Mouse (Mus musculus): Measurements from ENCODE around the gene Gimap5. TPM values are rescaled to one million over a fixed set of nuclear protein-coding genes. Genes with fewer than 3 reads are reported as not detected.
A peak's percentile ranks its signal among the peaks of the same experiment; 100 is the strongest.

Gimap5 gene
- polyA plus RNA-seq (2012; rRNA removed) = 4.9 and 10.2 TPM in 2 replicates

GRCm38 (mm10) chr6:48745959-48746889 lies at the start of gene Gimap5:
TSS of gene Gimap5 (plus strand) at chr6:48746197.
- TF ChIP-seq POLR2A (IDR thresholded peaks at IDR 0.05; ENCODE audit: low read depth, low read length) = no peak
- peak; percentile 67; the same call in 1 of the 2 replicates for TF ChIP-seq CTCF (IDR thresholded peaks at IDR 0.05; ENCODE audit: extremely low read depth, insufficient read length, insufficient replicate concordance, low read depth, low read length)
- Histone ChIP-seq H3K27ac (ENCODE audit: insufficient read depth, low read depth, low read length) (peak within 1 kb of the TSS; percentile 89), H3K4me1 (ENCODE audit: control insufficient read depth, insufficient read depth, insufficient read length, low read length) (peaks cover 21% of the 10 kb centered on the region), H3K27me3 (ENCODE audit: control insufficient read depth, insufficient read depth, low read length) (no peaks in the 10 kb centered on the region), H3K4me3 (ENCODE audit: low read depth, low read length) (peak within 1 kb of the TSS; percentile 61), H3K36me3 (ENCODE audit: control insufficient read depth, insufficient read depth, low read length) (no peaks in the 10 kb centered on the region)
- 47% methylated on average over 16 of the region's 16 CpGs for WGBS

GRCm38 (mm10) chr6:48696830-48697554 lies 49.0 kb upstream of the Gimap5 start:
- TF ChIP-seq CTCF (IDR thresholded peaks at IDR 0.05; ENCODE audit: extremely low read depth, insufficient read length, insufficient replicate concordance, low read depth, low read length) (no peak), POLR2A (IDR thresholded peaks at IDR 0.05; ENCODE audit: low read depth, low read length) (no peak)
- no peaks in the 10 kb centered on the region; the same call in 1 of the 2 replicates for H3K4me1 ChIP-seq (ENCODE audit: control insufficient read depth, insufficient read depth, insufficient read length, low read length)
- no peak overlapping the region for H3K4me3 ChIP-seq (ENCODE audit: low read depth, low read length)
- H3K27ac ChIP-seq (ENCODE audit: insufficient read depth, low read depth, low read length) = 0 out of 2 replicates have a peak overlapping the region, but pooled peaks have one; percentile 17
- no peaks in the 10 kb centered on the region for H3K36me3 ChIP-seq (ENCODE audit: control insufficient read depth, insufficient read depth, low read length)
- WGBS = 83% methylated on average over 4 of the region's 4 CpGs
- H3K27me3 ChIP-seq (ENCODE audit: control insufficient read depth, insufficient read depth, low read length) = no peaks in the 10 kb centered on the region

GRCm38 (mm10) chr6:48697555-48697930 lies 48.5 kb upstream of the Gimap5 start:
- WGBS = 16% methylated on average over 1 of the region's 1 CpGs
- H3K27ac ChIP-seq (ENCODE audit: insufficient read depth, low read depth, low read length) = 0 out of 2 replicates have a peak overlapping the region, but pooled peaks have one; percentile 17

GRCm38 (mm10) chr6:48698066-48698856 lies 47.7 kb upstream of the Gimap5 start:
- Histone ChIP-seq H3K4me3 (ENCODE audit: low read depth, low read length) (no peak overlapping the region), H3K36me3 (ENCODE audit: control insufficient read depth, insufficient read depth, low read length) (peaks cover 2% of the 10 kb centered on the region), H3K4me1 (ENCODE audit: control insufficient read depth, insufficient read depth, insufficient read length, low read length) (no peaks in the 10 kb centered on the region; the same call in 1 of the 2 replicates), H3K27me3 (ENCODE audit: control insufficient read depth, insufficient read depth, low read length) (no peaks in the 10 kb centered on the region), H3K27ac (ENCODE audit: insufficient read depth, low read depth, low read length) (peak overlapping the region; percentile 23)
- 61% methylated on average over 7 of the region's 7 CpGs for WGBS
- TF ChIP-seq CTCF (IDR thresholded peaks at IDR 0.05; ENCODE audit: extremely low read depth, insufficient read length, insufficient replicate concordance, low read depth, low read length) (no peak), POLR2A (IDR thresholded peaks at IDR 0.05; ENCODE audit: low read depth, low read length) (no peak)

More at GRCm38 (mm10) chr6:48697555-48697930, 48.5 kb upstream of the Gimap5 start:
- Histone ChIP-seq H3K36me3 (ENCODE audit: control insufficient read depth, insufficient read depth, low read length) (no peaks in the 10 kb centered on the region), H3K4me3 (ENCODE audit: low read depth, low read length) (no peak overlapping the region), H3K27me3 (ENCODE audit: control insufficient read depth, insufficient read depth, low read length) (no peaks in the 10 kb centered on the region), H3K4me1 (ENCODE audit: control insufficient read depth, insufficient read depth, insufficient read length, low read length) (no peaks in the 10 kb centered on the region; the same call in 1 of the 2 replicates)
- no peak for TF ChIP-seq POLR2A (IDR thresholded peaks at IDR 0.05; ENCODE audit: low read depth, low read length)
- TF ChIP-seq CTCF (IDR thresholded peaks at IDR 0.05; ENCODE audit: extremely low read depth, insufficient read length, insufficient replicate concordance, low read depth, low read length) = no peak

- peaks cover 3% of the 10 kb centered on the region for H3K36me3 ChIP-seq (ENCODE audit: control insufficient read depth, insufficient read depth, low read length)
- TF ChIP-seq POLR2A (IDR thresholded peaks at IDR 0.05; ENCODE audit: low read depth, low read length) (no peak), CTCF (IDR thresholded peaks at IDR 0.05; ENCODE audit: extremely low read depth, insufficient read length, insufficient replicate concordance, low read depth, low read length) (no peak)
- 76% methylated on average over 3 of the region's 3 CpGs for WGBS
- H3K27me3 ChIP-seq (ENCODE audit: control insufficient read depth, insufficient read depth, low read length) = no peaks in the 10 kb centered on the region
- no peak overlapping the region for H3K4me3 ChIP-seq (ENCODE audit: low read depth, low read length)
- no peaks in the 10 kb centered on the region; the same call in 1 of the 2 replicates for H3K4me1 ChIP-seq (ENCODE audit: control insufficient read depth, insufficient read depth, insufficient read length, low read length)
- H3K27ac ChIP-seq (ENCODE audit: insufficient read depth, low read depth, low read length) = peak overlapping the region; percentile 23
Observed at GRCm38 (mm10) chr6:48698888-48699287, 47.1 kb upstream of the Gimap5 start.

GRCm38 (mm10) chr6:48700251-48701075 lies 45.5 kb upstream of the Gimap5 start:
- TF ChIP-seq POLR2A (IDR thresholded peaks at IDR 0.05; ENCODE audit: low read depth, low read length) (no peak), CTCF (IDR thresholded peaks at IDR 0.05; ENCODE audit: extremely low read depth, insufficient read length, insufficient replicate concordance, low read depth, low read length) (no peak)
- no peaks in the 10 kb centered on the region; the same call in 1 of the 2 replicates for H3K4me1 ChIP-seq (ENCODE audit: control insufficient read depth, insufficient read depth, insufficient read length, low read length)
- 48% methylated on average over 5 of the region's 5 CpGs for WGBS
- H3K4me3 ChIP-seq (ENCODE audit: low read depth, low read length) = no peak overlapping the region
- peaks cover 4% of the 10 kb centered on the region for H3K36me3 ChIP-seq (ENCODE audit: control insufficient read depth, insufficient read depth, low read length)
- H3K27me3 ChIP-seq (ENCODE audit: control insufficient read depth, insufficient read depth, low read length) = no peaks in the 10 kb centered on the region
- H3K27ac ChIP-seq (ENCODE audit: insufficient read depth, low read depth, low read length) = peak overlapping the region; percentile 42

Data from small intestine, adult 2 months (tissue).